Mouse (Mus musculus): ENCODE results near the gene Spire2. TPM values are rescaled to one million over a fixed set of nuclear protein-coding genes. Genes with fewer than 3 reads are reported as not detected.

The Spire2 gene
- total RNA-seq, 1 experiment from 2014 or later, result 1.9 TPM

GRCm38 (mm10) chr8:123416944-123417555, 84.5 kb downstream of the Spire2 start:
- DNase-seq, result no peak

Other genes starting within 250 kb of the Spire2 start
- gene Rpl13, start 230.4 kb upstream of the Spire2 start, total RNA-seq (2021), result 587 and 646 TPM in 2 replicates
- gene Cpne7, start 215.3 kb upstream of the Spire2 start, total RNA-seq (2021), result 6.0 and 7.0 TPM in 2 replicates
- gene Sult5a1, start 174.4 kb upstream of the Spire2 start, total RNA-seq (2021), result 8.8 and 10.1 TPM in 2 replicates
- gene Dpep1, start 146.5 kb upstream of the Spire2 start, total RNA-seq (2021), result 33.6 and 54.6 TPM in 2 replicates
- 75.4 and 100 TPM in 2 replicates for gene Chmp1a, start 120.0 kb upstream of the Spire2 start, total RNA-seq (2021)
- gene Spata33, start 119.9 kb upstream of the Spire2 start, total RNA-seq (2021), result 2.6 and 4.9 TPM in 2 replicates
- gene Cdk10, start 107.9 kb upstream of the Spire2 start, total RNA-seq (2021), result 53.1 and 57.7 TPM in 2 replicates
- gene Spata2l, start 96.5 kb upstream of the Spire2 start, total RNA-seq (2021), result 12.2 and 18.7 TPM in 2 replicates
- 20.4 and 21.5 TPM in 2 replicates for gene Zfp276, start 78.5 kb upstream of the Spire2 start, total RNA-seq (2021)
- 24.0 and 29.3 TPM in 2 replicates for gene Vps9d1, start 78.4 kb upstream of the Spire2 start, total RNA-seq (2021)
- gene Fanca, start 14.1 kb upstream of the Spire2 start, total RNA-seq (2021), result 6.0 and 9.4 TPM in 2 replicates
- gene Tcf25, start 41.0 kb downstream of the Spire2 start, total RNA-seq (2021), result 189 and 198 TPM in 2 replicates
- gene Mc1r, start 74.4 kb downstream of the Spire2 start, total RNA-seq (2021), result not detected in 2 replicates
- 7.3 and 32.4 TPM in 2 replicates for gene Tubb3, start 78.7 kb downstream of the Spire2 start, total RNA-seq (2021)
- gene Def8, start 90.8 kb downstream of the Spire2 start, total RNA-seq (2021), result 26.7 and 28.5 TPM in 2 replicates
- 63.9 and 69.6 TPM in 2 replicates for gene Afg3l1, start 145.2 kb downstream of the Spire2 start, total RNA-seq (2021)
- gene Dbndd1, start 182.8 kb downstream of the Spire2 start, total RNA-seq (2021), result 0.26 and 0.75 TPM in 2 replicates
- gene Gas8, start 186.1 kb downstream of the Spire2 start, total RNA-seq (2021), result 13.1 and 17.5 TPM in 2 replicates